Mouse (Mus musculus) heart, postnatal 0 days (tissue): ENCODE measurements around the gene Rplp2. TPM values are rescaled to one million over a fixed set of nuclear protein-coding genes. Genes with fewer than 3 reads are reported as not detected.

ENCODE experiments used
- ATAC-seq: fragments of 200-750 bp; cut with Nextera tagmentation; 2 replicates; pipeline ENCODE4 v1.8.0; 2017; ENCODE audit warnings: low read depth, moderate number of reproducible peaks, moderate library complexity; ENCODE audit not compliant: insufficient read depth
- DNase-seq: peaks from one replicate; pipeline ENCODE4 v3.0.0-alpha.2; 2016; ENCODE audit warnings: low spot score
- H3K27ac ChIP-seq: fragments of 300-500 bp; sonication (generic); 2 replicates; pipeline ENCODE4 v1.5.1; 2014; ENCODE audit warnings: low read depth, mild to moderate bottlenecking
- H3K27me3 ChIP-seq: fragments of 300-500 bp; sonication (generic); 2 replicates; pipeline ENCODE4 v1.6.1; 2014; ENCODE audit warnings: low read length, mixed read lengths; ENCODE audit not compliant: control insufficient read depth, insufficient read depth
- H3K36me3 ChIP-seq: fragments of 300-500 bp; sonication (generic); replicated peaks from 2 replicates; pipeline ENCODE4 v1.6.1; 2014; ENCODE audit warnings: low read length, mixed read lengths; ENCODE audit not compliant: control insufficient read depth, insufficient read depth
- H3K4me1 ChIP-seq: fragments of 300-500 bp; sonication (generic); 2 replicates; pipeline ENCODE4 v1.6.1; 2014; ENCODE audit warnings: antibody characterized with exemption; ENCODE audit not compliant: control insufficient read depth, insufficient read depth
- H3K4me2 ChIP-seq: fragments of 300-500 bp; sonication (generic); 2 replicates; pipeline ENCODE4 v1.6.1; 2014; ENCODE audit warnings: low read depth, mild to moderate bottlenecking, low read length, moderate library complexity
- H3K4me3 ChIP-seq: fragments of 300-500 bp; sonication (generic); 2 replicates; pipeline ENCODE4 v1.5.1; 2014; ENCODE audit warnings: low read depth, low read length
- H3K9ac ChIP-seq: fragments of 300-500 bp; sonication (generic); replicated peaks from 2 replicates; pipeline ENCODE4 v1.6.1; 2014; ENCODE audit warnings: low read depth, low read length, mixed read lengths
- H3K9me3 ChIP-seq: fragments of 300-500 bp; sonication (generic); replicated peaks from 2 replicates; pipeline ENCODE4 v1.6.1; 2016; ENCODE audit warnings: low read length; ENCODE audit not compliant: control insufficient read depth
- CTCF ChIP-seq: IDR thresholded peaks from 2 replicates; pipeline ENCODE4 v1.5.1; 2016; ENCODE audit warnings: antibody characterized with exemption, control low read depth, low read depth
- EP300 ChIP-seq: IDR thresholded peaks from 2 replicates; pipeline ENCODE4 v1.6.1; 2016; ENCODE audit warnings: antibody characterized with exemption, low read depth
- WGBS: fragments of 180-500 bp; shearing (Covaris S2); extraction: QIAGEN DNeasy Blood & Tissue Kit; methylation state at CpG from one replicate; pipeline ENCODE4 v1.1.7; 2014; 5-methylcytosine and 5-hydroxymethylcytosine counted together
- polyA plus RNA-seq: library from polyadenylated mRNA; unstranded; fragments of >200 nt; fragmentation: Nextera tagmentation; extraction: Ambion mirVana; gene quantifications from 2 replicates; pipeline ENCODE4 v1.2.1, GENCODE M21; 2015
- total RNA-seq: library from RNA; depleted of rRNA; stranded (reverse); fragments of >200 nt; gene quantifications from 2 replicates; pipeline ENCODE4 v1.2.3, GENCODE M21; 2014; ENCODE audit warnings: low replicate concordance

The Rplp2 gene
- total and polyA plus RNA-seq, 2 experiments from 2014 or later, result 309 to 880 TPM

DNA sequence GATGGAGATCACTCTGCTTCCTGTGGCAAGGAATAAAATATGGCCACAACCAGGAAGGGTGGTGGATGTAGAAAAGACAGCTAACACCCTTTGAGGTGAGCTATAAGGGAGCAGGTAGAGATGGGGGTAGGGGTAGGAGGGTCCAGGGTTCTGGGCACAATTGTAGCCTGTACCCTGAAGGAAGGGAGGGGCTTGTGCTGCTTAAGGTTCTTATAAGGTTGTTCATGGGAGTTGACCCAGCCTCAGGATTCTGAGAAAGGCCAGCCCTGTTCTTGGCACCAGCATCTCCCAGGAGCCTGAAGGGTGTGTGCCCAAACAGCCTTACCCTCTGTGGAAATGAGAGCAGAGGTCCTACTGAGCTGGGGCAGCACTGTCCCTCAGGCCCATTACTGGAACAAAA lies 4.8 kb downstream of the Rplp2 start:
- H3K4me1 ChIP-seq, result peaks cover 24% of the 10 kb centered on the region
- no peaks in the 10 kb centered on the region for H3K9me3 ChIP-seq
- H3K4me3 ChIP-seq, result no peak overlapping the region
- no peak overlapping the region for H3K27ac ChIP-seq
- ATAC-seq (no peak), DNase-seq (no peak)
- peaks cover 25% of the 10 kb centered on the region for H3K36me3 ChIP-seq
- H3K27me3 ChIP-seq, result no peaks in the 10 kb centered on the region
- H3K9ac ChIP-seq, result no peak overlapping the region
- no peak overlapping the region for H3K4me2 ChIP-seq
- TF ChIP-seq EP300 (no peak), CTCF (no peak)

DNA sequence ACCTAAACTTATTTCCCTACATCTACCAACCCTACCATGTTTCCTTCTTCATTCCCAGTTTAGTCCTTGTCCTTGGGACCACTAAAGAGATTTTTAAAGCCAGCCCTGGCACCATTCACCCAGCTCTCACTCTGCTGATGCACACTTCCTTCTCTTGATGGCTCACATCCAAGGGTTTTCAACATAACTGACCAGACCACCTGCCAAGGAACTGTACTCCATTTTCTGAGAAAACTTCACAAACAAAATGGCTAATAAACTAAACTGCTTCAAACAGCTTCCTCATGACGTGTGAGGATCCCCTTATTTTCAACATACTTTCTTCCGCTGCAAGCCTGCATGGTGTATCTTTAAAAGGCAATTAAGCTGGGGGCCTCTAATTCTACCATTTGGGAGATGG lies 6.5 kb downstream of the Rplp2 start:
- Histone ChIP-seq H3K36me3 (peaks cover 37% of the 10 kb centered on the region), H3K4me1 (peaks cover 20% of the 10 kb centered on the region), H3K9ac (no peak overlapping the region), H3K9me3 (no peaks in the 10 kb centered on the region), H3K27me3 (no peaks in the 10 kb centered on the region), H3K27ac (no peak overlapping the region), H3K4me2 (no peak overlapping the region), H3K4me3 (no peak overlapping the region)
- TF ChIP-seq EP300 (no peak), CTCF (no peak)
- DNase-seq (no peak), ATAC-seq (no peak)
- 79% methylated on average over 2 of the region's 2 CpGs for WGBS

DNA sequence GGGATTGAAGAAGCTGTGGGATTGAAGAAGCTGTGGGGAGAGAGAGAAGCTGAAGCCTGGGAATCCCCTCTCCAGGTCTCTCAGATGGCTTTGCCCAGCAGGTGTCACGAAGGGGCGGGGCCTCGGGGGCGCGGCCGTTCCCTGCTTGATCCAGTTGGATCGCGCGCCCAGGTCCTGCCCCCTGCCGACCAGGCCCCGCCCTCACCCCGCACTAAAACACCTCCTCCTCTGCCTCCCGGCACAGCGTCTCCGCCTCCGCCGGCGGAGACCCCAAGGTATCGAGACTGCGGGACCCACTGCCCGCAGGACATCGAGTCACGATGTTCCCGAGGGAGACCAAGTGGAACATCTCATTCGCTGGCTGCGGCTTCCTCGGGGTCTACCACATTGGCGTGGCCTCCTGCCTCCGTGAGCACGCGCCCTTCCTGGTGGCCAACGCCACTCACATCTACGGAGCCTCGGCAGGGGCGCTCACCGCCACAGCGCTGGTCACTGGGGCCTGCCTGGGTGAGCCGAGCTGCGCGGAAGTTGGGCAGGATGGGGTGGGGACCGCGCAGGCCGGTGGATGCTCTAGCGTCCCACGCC lies 7.9 kb downstream of the Rplp2 start, which contains the start of gene Pnpla2:
Gene Pnpla2 (plus strand): TSS at position 232 of the 585 bp plus-strand sequence.
- WGBS, result under 1% methylated on average over 45 of the region's 45 CpGs
- Histone ChIP-seq H3K4me1 (peaks cover 17% of the 10 kb centered on the region), H3K27me3 (no peaks in the 10 kb centered on the region), H3K27ac (peak within 1 kb of the TSS; percentile 98), H3K9ac (peak within 1 kb of the TSS; percentile 83), H3K4me2 (peak within 1 kb of the TSS; percentile 64), H3K36me3 (peaks cover 41% of the 10 kb centered on the region), H3K9me3 (no peaks in the 10 kb centered on the region), H3K4me3 (peak within 1 kb of the TSS; percentile 65)
- ATAC-seq (peak; percentile 84), DNase-seq (peak; percentile 92)
- TF ChIP-seq CTCF (peak; percentile 22; the same call in 1 of the 2 replicates), EP300 (no peak)

DNA sequence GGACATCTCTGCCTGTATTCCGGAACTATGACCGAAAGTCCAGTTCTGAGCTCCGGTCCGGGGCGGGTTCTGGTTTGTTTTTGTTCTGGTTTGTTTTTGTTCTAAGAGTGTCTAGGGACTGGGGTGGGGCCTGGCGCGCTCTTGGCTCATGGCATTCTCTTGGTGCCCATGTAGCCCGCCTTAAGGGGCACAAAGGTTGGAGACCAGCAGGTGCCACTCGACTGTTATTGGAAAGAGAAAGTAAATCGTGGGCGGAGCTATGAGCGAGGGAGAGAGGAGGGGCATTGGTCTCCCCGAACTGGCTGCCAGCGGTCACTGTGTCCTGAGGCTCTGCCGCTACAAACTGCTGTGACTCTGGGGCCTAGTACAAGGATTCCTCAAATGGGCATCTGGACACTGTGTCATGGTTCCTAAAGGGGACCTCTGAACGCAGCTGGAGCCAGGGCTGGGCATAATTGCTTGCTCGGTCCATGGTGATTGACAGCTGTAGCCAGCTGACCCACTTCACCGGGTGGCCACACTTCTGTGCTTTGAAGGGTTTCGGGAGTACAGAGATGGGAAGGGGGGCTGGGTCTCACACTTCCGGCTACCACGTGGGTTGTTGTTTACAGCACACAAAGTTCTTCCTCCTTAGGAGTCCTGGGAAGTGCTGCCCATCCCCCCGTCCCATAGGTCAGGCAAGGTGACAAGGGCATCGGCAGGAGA lies 8.6 kb downstream of the Rplp2 start:
- Histone ChIP-seq H3K4me2 (peak overlapping the region; percentile 64), H3K36me3 (peaks cover 45% of the 10 kb centered on the region), H3K4me3 (peak overlapping the region; percentile 65), H3K9ac (peak overlapping the region; percentile 83), H3K4me1 (peaks cover 18% of the 10 kb centered on the region), H3K27me3 (no peaks in the 10 kb centered on the region), H3K27ac (peak overlapping the region; percentile 98), H3K9me3 (no peaks in the 10 kb centered on the region)
- under 1% methylated on average over 23 of the region's 23 CpGs for WGBS
- DNase-seq (peak; percentile 88), ATAC-seq (peak; percentile 63)
- TF ChIP-seq CTCF (0 out of 2 replicates have a peak, but pooled peaks have one; percentile 7), EP300 (peak; percentile 91)

DNA sequence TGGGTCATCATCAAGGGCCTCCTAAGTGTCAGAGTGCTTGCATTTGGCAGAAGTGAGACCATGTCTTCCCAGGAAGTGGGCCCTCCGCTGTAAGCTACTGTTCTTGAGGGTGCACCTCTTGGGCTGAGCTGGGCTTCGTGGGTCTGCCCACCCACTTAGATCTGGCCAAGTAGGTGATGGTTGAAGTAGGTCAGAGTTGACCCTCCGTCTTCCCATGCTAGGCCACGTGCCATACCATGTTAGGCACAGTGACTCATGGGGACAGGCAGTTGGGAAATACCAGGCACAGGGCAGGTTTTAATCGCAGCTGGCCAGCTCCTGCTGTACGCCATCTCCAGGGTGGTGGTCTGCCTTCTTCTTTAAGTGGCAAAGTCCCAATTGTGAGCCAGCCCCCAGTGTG lies 9.6 kb downstream of the Rplp2 start:
- DNase-seq (peak; percentile 31), ATAC-seq (no peak)
- WGBS, result 73% methylated on average over 6 of the region's 6 CpGs
- Histone ChIP-seq H3K4me2 (peak overlapping the region; percentile 64), H3K4me3 (peak overlapping the region; percentile 65), H3K4me1 (peaks cover 26% of the 10 kb centered on the region), H3K36me3 (peaks cover 36% of the 10 kb centered on the region), H3K9me3 (no peaks in the 10 kb centered on the region), H3K27me3 (no peaks in the 10 kb centered on the region), H3K27ac (peak overlapping the region; percentile 98), H3K9ac (peak overlapping the region; percentile 83; the same call in 1 of the 2 replicates)
- TF ChIP-seq CTCF, result no peak
- no peak for TF ChIP-seq EP300
